Mouse (Mus musculus) cerebellum, postnatal 25 days (tissue): Measurements from ENCODE around the gene Ttc4.

ENCODE experiments used
- DNase-seq, 2 experiments: peaks; one replicate each; pipeline ENCODE4 v3.0.0; 2021; ENCODE audit warnings: mixed read lengths in 2 of 2

The Ttc4 gene

DNA sequence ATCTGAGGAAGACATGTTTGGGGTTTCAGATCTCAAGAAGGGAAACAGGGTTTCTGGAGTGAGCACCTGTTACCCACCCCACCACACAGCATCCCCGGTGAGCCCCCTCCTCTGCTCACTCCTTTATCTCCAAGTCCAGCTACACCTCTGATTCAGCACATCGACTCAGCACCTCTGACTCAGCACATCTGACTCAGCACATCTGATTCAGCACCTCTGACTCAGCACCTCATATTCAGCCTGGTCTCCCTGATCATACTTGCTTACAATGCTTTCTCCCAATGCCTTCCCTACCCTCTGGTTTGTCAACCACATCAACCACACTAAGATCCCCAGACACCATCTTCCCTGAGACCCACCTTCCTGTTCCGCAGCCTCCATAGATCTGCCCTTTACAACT, 65.2 kb downstream of the Ttc4 start:
- DNase-seq: no peak

GRCm38 (mm10) chr4:106613105-106613504, 65.6 kb downstream of the Ttc4 start:
- DNase-seq: no peak
